Mouse (Mus musculus) limb, embryonic 15.5 days (tissue): ENCODE data around the gene 9430097D07Rik. TPM values are rescaled to one million over a fixed set of nuclear protein-coding genes. Genes with fewer than 3 reads are reported as not detected.

Source experiments
- ATAC-seq: fragments of 200-750 bp; cut with Nextera tagmentation; 2 replicates; pipeline ENCODE4 v1.8.0; 2017; ENCODE audit warnings: low read depth, moderate TSS enrichment; ENCODE audit not compliant: insufficient number of reproducible peaks, low FRiP score, low TSS enrichment
- H3K27ac ChIP-seq: fragments of 300-500 bp; sonication (generic); 2 replicates; pipeline ENCODE4 v1.5.1; 2015; ENCODE audit warnings: moderate library complexity, mild to moderate bottlenecking, inconsistent platforms
- H3K27me3 ChIP-seq: fragments of 300-500 bp; sonication (generic); 2 replicates; pipeline ENCODE4 v1.6.1; 2015; ENCODE audit warnings: inconsistent platforms
- H3K36me3 ChIP-seq: fragments of 300-500 bp; sonication (generic); 2 replicates; pipeline ENCODE4 v1.6.1; 2015; ENCODE audit warnings: inconsistent platforms
- H3K4me1 ChIP-seq: fragments of 300-500 bp; sonication (generic); 2 replicates; pipeline ENCODE4 v1.6.1; 2015; ENCODE audit warnings: inconsistent platforms
- H3K4me2 ChIP-seq: fragments of 300-500 bp; sonication (generic); 2 replicates; pipeline ENCODE4 v1.6.1; 2015; ENCODE audit warnings: mild to moderate bottlenecking, inconsistent platforms
- H3K4me3 ChIP-seq: fragments of 300-500 bp; sonication (generic); 2 replicates; pipeline ENCODE4 v1.5.1; 2015; ENCODE audit warnings: mild to moderate bottlenecking, inconsistent platforms
- H3K9ac ChIP-seq: fragments of 300-500 bp; sonication (generic); 2 replicates; pipeline ENCODE4 v1.6.1; 2015; ENCODE audit warnings: inconsistent platforms
- H3K9me3 ChIP-seq: fragments of 300-500 bp; sonication (generic); 2 replicates; pipeline ENCODE4 v1.6.1; 2016; ENCODE audit warnings: inconsistent platforms
- WGBS: fragments of 180-500 bp; shearing (Covaris S2); methylation state at CpG from one replicate; pipeline ENCODE4 v1.1.7; 2015; 5-methylcytosine and 5-hydroxymethylcytosine counted together
- polyA plus RNA-seq: library from polyadenylated mRNA; unstranded; fragments of >200 nt; fragmentation: Nextera tagmentation; extraction: Ambion mirVana; gene quantifications from 2 replicates; pipeline ENCODE4 v1.2.1, GENCODE M21; 2015

The 9430097D07Rik gene
- polyA plus RNA-seq: not detected in 2 replicates

DNA sequence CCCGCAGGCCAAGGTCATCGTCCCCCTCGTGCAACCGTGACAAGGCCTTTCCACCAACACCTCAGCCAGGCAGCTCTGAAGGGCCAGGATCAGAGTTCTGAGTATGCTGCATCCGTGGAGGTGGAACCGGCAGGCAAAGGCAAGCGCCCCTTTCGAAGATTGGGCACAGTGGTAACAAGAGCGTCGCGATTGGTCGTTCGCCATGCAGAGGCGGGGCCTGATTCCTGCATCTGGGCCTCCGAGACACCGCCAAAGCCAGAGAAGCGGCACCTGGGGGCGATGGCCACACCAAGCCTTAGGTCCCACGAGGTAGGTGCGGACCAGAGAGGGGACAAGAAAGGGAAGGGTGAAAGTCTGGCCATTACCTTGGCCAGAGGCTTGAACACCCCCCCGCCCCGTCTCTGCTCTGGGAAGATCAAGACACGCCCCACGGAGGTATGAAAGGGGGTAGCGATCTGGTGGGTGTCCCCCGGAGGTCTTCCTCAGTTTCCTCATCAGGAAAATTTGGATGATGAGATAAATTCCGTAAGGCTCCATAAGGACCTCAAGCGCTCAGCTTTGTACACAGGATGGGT is at the start of gene 9430097D07Rik:
Gene 9430097D07Rik (minus strand): TSS at position 99 of the 575 bp plus-strand sequence.
- no peak within 1 kb of the TSS for H3K9ac ChIP-seq
- peak within 1 kb of the TSS; percentile 41 for H3K4me3 ChIP-seq
- no peak within 1 kb of the TSS for H3K27ac ChIP-seq
- H3K36me3 ChIP-seq: peaks cover 18% of the 10 kb centered on the region
- H3K4me2 ChIP-seq: peak within 1 kb of the TSS; percentile 94
- ATAC-seq: no peak
- H3K27me3 ChIP-seq: peaks cover 24% of the 10 kb centered on the region
- WGBS: 7% methylated on average over 28 of the region's 28 CpGs
- H3K9me3 ChIP-seq: no peaks in the 10 kb centered on the region
- H3K4me1 ChIP-seq: peaks cover 37% of the 10 kb centered on the region

DNA sequence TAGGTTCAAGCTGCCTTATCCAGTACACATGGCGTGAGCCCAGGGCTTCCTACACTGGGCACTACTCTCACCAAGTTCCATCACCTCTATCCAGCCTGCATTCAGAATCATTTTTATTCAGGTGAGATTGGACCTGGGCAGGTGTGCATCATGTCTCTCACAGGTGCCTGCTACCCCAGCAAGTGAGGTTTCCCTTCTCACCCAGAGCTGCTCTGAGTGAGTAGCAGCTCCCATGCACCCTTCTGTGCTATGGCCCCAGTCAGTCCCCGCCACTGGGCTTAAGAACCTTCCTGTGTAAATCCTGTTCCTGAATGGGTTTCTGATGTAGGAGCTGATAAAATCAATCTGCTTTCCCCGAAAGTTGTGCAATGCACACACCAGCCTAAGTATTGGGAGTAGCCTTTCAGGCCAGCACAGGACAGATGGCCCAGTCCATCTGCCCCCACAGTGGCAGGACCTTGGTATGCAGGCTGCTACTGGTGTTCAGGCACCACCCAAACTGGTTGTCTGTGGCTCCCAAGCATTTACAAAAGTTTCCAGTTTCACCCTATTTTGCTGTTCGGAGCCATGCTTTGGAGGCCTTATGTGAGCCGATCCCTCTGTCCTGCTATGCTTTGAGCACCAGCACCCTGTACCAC is 48.7 kb upstream of the 9430097D07Rik start:
- no peak overlapping the region for H3K4me2 ChIP-seq
- WGBS: 81% methylated on average over 5 of the region's 5 CpGs
- no peaks in the 10 kb centered on the region for H3K27me3 ChIP-seq
- ATAC-seq: no peak
- peaks cover 79% of the 10 kb centered on the region for H3K4me1 ChIP-seq
- H3K4me3 ChIP-seq: no peak overlapping the region
- H3K9me3 ChIP-seq: no peaks in the 10 kb centered on the region
- peak overlapping the region; percentile 73; the same call in 1 of the 2 replicates for H3K27ac ChIP-seq
- no peaks in the 10 kb centered on the region for H3K36me3 ChIP-seq
- no peak overlapping the region for H3K9ac ChIP-seq

DNA sequence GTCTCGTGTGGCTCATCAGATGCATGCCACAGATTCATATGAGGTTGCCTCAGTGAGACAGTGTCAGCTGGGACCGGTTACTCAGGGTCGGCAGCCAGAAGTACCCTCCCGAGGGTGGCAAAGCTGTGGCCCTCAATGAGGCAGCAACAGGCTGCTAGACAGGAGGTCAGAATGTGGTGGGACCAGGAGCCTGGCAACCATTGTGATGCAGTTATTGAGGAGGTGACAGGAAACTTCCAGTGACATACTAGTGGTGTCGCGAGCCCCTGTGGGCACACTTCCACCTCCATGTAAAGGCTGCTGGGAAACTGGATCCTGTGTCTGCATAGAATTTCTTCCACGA is 46.0 kb upstream of the 9430097D07Rik start, which contains the start of gene Ak1:
Gene Ak1 (plus strand): TSS at position 242 of the 343 bp plus-strand sequence.
- no peaks in the 10 kb centered on the region for H3K27me3 ChIP-seq
- 0 out of 2 replicates have a peak, but pooled peaks cover 3% of the 10 kb centered on the region for H3K9me3 ChIP-seq
- WGBS: 22% methylated on average over 7 of the region's 7 CpGs
- no peak within 1 kb of the TSS for H3K4me3 ChIP-seq
- peaks cover 22% of the 10 kb centered on the region for H3K36me3 ChIP-seq
- H3K4me2 ChIP-seq: no peak within 1 kb of the TSS
- no peak within 1 kb of the TSS for H3K9ac ChIP-seq
- H3K27ac ChIP-seq: peak within 1 kb of the TSS; percentile 69
- peaks cover 55% of the 10 kb centered on the region for H3K4me1 ChIP-seq
- ATAC-seq: no peak

DNA sequence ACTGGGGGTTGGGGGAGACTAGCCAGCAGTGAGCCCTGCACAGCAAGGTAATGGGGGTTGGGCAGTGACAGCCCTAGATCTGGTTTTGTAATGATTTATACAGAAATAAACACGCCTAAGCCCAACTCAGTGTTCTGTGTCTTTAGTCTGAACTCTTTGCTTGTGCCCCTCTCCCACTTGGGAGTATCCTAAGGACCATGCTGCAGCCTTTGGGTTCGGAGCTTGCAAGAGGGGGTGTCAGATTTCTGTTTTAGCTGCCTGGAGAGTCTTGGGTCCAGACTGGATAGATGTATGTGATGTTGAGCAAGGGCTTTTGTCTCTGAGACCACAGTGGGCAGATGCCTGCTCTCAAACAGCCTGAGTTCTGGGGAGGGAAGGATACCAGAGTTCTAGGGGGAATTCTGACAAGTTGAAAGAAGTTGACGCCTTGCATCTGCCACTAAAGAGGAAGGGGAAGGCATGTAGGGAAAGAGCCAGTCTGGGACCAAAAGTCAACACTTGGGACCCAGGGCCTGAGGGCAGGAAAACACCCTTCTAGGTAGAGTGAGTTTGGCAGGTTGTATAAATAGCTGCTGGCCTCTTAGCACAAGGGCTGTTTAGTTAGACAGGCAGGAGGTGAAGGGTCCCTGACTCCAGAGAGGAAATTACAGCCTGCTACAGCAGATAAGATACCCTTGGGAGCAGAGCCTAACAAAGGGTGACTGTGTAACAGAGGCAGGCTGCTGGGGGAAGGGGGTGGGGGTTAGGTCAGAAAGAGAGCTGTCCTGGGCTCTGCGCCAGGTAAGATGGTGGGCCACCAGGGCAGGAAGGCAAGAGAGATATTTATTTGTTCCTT is 45.4 kb upstream of the 9430097D07Rik start:
- WGBS: 22% methylated on average over 4 of the region's 4 CpGs

DNA sequence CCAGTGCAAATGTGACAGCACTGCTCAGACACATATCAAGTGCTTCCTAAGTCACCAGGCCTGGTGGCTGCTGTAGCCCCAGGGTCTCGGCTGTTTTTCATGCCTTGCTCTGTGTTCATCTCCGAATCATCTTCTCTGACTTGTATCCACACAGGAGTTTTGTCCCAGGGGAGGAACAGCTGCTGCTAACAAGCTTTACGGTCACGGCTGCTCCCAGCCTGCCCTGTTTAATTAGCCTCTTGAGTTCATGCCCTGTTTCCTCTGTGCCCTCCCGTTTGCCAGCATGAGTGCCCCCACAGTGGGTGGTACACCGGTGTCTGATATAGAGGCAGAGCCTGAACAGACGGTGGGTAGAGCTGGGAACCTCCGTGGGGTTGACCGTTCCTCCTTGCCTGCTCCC is 42.6 kb upstream of the 9430097D07Rik start:
- peaks cover 43% of the 10 kb centered on the region for H3K36me3 ChIP-seq
- 0 out of 2 replicates have a peak, but pooled peaks cover 3% of the 10 kb centered on the region for H3K9me3 ChIP-seq
- WGBS: 65% methylated on average over 9 of the region's 9 CpGs
- no peak overlapping the region for H3K27ac ChIP-seq
- no peak overlapping the region for H3K4me2 ChIP-seq
- H3K27me3 ChIP-seq: no peaks in the 10 kb centered on the region
- H3K4me1 ChIP-seq: peaks cover 31% of the 10 kb centered on the region
- H3K4me3 ChIP-seq: no peak overlapping the region
- no peak overlapping the region for H3K9ac ChIP-seq
- ATAC-seq: no peak

More for the DNA sequence above, 45.4 kb upstream of the 9430097D07Rik start:
- H3K4me2 ChIP-seq: no peak overlapping the region
- peak overlapping the region; percentile 69 for H3K27ac ChIP-seq
- H3K27me3 ChIP-seq: no peaks in the 10 kb centered on the region
- H3K4me3 ChIP-seq: no peak overlapping the region
- no peak overlapping the region for H3K9ac ChIP-seq
- 0 out of 2 replicates have a peak, but pooled peaks cover 3% of the 10 kb centered on the region for H3K9me3 ChIP-seq
- ATAC-seq: peak; percentile 22; the same call in 1 of the 2 replicates
- H3K4me1 ChIP-seq: peaks cover 49% of the 10 kb centered on the region
- H3K36me3 ChIP-seq: peaks cover 28% of the 10 kb centered on the region

DNA sequence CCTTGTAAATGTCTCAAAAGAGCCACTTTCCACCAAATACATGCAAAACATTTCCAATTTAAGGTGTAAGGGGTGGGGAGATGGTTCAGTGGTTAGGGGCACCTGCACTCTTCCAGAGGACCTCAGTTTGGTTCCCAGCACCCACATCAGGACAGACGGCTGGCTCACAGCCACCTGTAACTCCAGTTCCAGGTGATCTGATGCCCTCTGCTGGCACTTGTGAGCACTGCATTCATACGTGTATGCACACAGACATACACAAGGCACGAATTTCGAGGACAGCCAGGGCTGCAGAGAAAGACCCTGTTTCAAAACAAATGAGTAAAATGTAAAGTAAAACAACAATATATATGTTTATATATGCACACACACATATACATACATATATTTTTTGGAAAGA is 42.1 kb upstream of the 9430097D07Rik start:
- Histone ChIP-seq H3K4me2 (no peak overlapping the region), H3K9ac (no peak overlapping the region), H3K9me3 (0 out of 2 replicates have a peak, but pooled peaks cover 3% of the 10 kb centered on the region), H3K27ac (no peak overlapping the region), H3K27me3 (no peaks in the 10 kb centered on the region), H3K4me3 (no peak overlapping the region), H3K4me1 (peaks cover 31% of the 10 kb centered on the region), H3K36me3 (peaks cover 43% of the 10 kb centered on the region)
- WGBS: 94% methylated on average over 4 of the region's 4 CpGs
- ATAC-seq: no peak

DNA sequence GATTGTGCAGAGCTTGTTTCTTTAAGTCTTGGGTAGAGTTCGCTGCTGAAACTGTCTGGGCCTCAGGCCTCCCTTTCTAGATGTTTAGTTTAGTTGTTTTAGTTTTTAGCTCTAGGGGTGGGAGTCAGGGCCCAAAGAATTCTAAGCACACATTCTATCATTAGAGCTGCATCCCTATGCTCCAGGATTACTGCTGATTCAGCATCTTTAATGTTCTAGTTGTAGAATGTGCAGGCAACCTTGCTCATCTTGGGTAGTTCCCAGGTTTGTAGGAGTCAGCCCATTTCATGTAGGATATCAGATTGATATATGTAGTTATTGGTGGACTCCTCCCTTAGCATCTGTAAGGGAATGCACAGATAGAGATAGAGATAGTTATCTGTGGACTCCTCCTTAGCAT is 41.6 kb upstream of the 9430097D07Rik start:
- Histone ChIP-seq H3K9ac (no peak overlapping the region), H3K36me3 (peaks cover 43% of the 10 kb centered on the region), H3K27me3 (no peaks in the 10 kb centered on the region), H3K4me1 (peaks cover 31% of the 10 kb centered on the region), H3K4me3 (no peak overlapping the region), H3K9me3 (0 out of 2 replicates have a peak, but pooled peaks cover 3% of the 10 kb centered on the region), H3K4me2 (no peak overlapping the region), H3K27ac (no peak overlapping the region)
- 95% methylated on average over 1 of the region's 1 CpGs for WGBS
- ATAC-seq: no peak

DNA sequence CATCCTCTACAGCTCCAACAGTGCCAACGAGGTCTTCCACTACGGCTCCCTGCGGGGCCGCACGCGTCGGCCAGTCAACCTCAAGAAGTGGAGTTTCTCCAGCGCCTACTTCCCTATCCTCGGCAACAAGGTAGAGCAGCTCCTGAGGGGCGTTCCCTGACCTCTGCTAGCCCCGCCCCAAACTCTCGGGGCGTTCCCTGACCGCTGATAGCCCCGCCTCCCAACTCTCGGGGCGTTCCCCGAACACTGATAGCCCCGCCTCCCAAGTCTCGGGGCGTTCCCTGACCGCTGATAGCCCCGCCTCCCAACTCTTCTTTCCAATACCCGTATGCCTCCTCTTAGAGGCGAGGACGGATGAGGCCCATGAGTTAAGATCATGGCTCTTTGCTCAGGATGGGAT is 36.8 kb upstream of the 9430097D07Rik start:
- no peak overlapping the region for H3K4me3 ChIP-seq
- 0 out of 2 replicates have a peak, but pooled peaks cover under 1% of the 10 kb centered on the region for H3K9me3 ChIP-seq
- no peak for ATAC-seq
- 69% methylated on average over 26 of the region's 26 CpGs for WGBS
- peaks cover 26% of the 10 kb centered on the region for H3K36me3 ChIP-seq
- no peak overlapping the region for H3K4me2 ChIP-seq
- no peak overlapping the region for H3K27ac ChIP-seq
- H3K4me1 ChIP-seq: peaks cover 38% of the 10 kb centered on the region
- H3K27me3 ChIP-seq: no peaks in the 10 kb centered on the region
- no peak overlapping the region for H3K9ac ChIP-seq

DNA sequence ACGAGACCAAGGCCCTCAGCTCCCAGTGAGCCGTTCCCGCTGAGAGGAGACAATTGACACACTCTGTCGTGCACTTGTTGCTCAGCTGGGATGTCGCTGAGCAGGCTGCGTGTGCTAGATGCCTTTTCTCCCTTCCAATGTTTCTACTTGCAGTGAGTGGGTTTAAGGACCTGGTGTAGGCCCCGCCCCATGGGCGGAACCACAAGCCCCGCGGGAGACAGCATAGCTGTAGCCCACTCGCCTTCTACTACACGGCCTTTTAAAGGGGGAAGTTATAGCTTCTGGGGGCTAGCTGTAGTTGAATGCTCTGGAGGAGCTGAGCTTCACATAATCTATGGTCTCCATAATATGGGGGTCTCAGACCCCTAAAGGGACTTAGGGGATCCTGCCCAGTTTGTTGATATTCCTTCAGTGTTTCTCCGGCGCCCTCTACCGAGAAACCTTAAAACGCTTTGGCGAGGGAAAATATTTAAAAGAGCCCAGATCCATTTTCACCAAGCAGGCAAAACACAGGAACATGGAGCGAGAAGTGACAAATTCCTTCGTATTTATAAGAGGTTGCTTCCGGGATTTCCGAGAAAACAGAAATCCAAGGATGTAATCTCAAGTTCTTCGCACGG is 35.2 kb upstream of the 9430097D07Rik start:
- H3K4me2 ChIP-seq: peak overlapping the region; percentile 55
- H3K36me3 ChIP-seq: peaks cover 15% of the 10 kb centered on the region
- peak overlapping the region; percentile 40 for H3K4me3 ChIP-seq
- 16% methylated on average over 22 of the region's 23 CpGs for WGBS
- ATAC-seq: no peak
- peaks cover 47% of the 10 kb centered on the region for H3K4me1 ChIP-seq
- H3K27ac ChIP-seq: peak overlapping the region; percentile 28
- H3K27me3 ChIP-seq: no peaks in the 10 kb centered on the region
- H3K9me3 ChIP-seq: no peaks in the 10 kb centered on the region
- 0 out of 2 replicates have a peak overlapping the region, but pooled peaks have one; percentile 14 for H3K9ac ChIP-seq

DNA sequence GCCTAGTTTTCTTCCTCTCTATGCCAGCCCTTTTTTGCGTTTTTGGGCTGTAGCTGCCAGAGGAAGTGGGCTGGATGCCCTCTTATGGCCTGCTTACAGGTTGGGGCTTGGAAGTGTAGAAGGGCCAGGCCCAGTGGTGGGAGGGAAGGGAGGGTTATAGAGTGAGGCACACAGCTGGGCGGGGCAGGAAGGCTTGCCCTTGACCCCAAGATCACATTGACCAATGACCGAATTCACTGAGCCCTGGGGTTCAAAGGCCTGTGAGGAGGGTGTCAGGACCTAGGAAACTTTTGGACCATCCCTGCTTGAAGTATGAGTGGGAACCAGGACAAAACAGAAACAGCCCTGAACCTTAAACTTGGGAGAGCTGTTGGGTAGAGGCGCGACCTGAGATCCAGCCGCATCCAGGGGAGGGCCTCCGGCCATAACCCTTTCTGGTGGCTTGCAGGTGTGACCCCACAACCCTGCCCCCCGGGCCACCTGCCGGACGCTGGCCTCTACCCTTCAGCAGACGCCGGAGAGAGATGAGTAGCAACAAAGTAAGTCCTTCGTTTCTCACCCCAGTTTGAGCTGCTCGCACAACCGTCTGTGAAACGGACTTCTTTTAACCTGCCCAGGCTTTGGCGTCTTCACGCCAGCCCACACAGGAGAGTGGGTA is 33.4 kb upstream of the 9430097D07Rik start:
- H3K9me3 ChIP-seq: no peaks in the 10 kb centered on the region
- ATAC-seq: no peak
- peaks cover 3% of the 10 kb centered on the region; the same call in 1 of the 2 replicates for H3K36me3 ChIP-seq
- WGBS: 47% methylated on average over 18 of the region's 18 CpGs
- H3K27ac ChIP-seq: peak overlapping the region; percentile 75
- peaks cover 47% of the 10 kb centered on the region for H3K4me1 ChIP-seq
- peak overlapping the region; percentile 74 for H3K4me3 ChIP-seq
- no peaks in the 10 kb centered on the region for H3K27me3 ChIP-seq
- H3K4me2 ChIP-seq: peak overlapping the region; percentile 86
- H3K9ac ChIP-seq: no peak overlapping the region
